Mouse (Mus musculus) intestine, embryonic 14.5 days (tissue): ENCODE measurements around the gene Tcf23. TPM values are rescaled to one million over a fixed set of nuclear protein-coding genes. Genes with fewer than 3 reads are reported as not detected.

ENCODE experiments used
- ATAC-seq: fragments of 200-750 bp; cut with Nextera tagmentation; replicated peaks from 2 replicates; pipeline ENCODE4 v1.8.0; 2017; ENCODE audit warnings: low read depth, moderate number of reproducible peaks, moderate TSS enrichment, moderate library complexity; ENCODE audit not compliant: low FRiP score, low TSS enrichment
- DNase-seq: peaks from one replicate; pipeline ENCODE4 v3.0.0-alpha.2; 2018; ENCODE audit warnings: low spot score
- H3K27ac ChIP-seq: fragments of 300-500 bp; sonication (generic); 2 replicates; pipeline ENCODE4 v1.5.1; 2014; ENCODE audit warnings: low read depth, mild to moderate bottlenecking, control low read depth
- H3K27me3 ChIP-seq: fragments of 300-500 bp; sonication (generic); replicated peaks from 2 replicates; pipeline ENCODE4 v1.6.1; 2014; ENCODE audit warnings: low read length, control low read depth; ENCODE audit not compliant: control insufficient read depth, insufficient read depth
- H3K36me3 ChIP-seq: fragments of 300-500 bp; sonication (generic); 2 replicates; pipeline ENCODE4 v1.6.1; 2014; ENCODE audit warnings: low read length, control low read depth; ENCODE audit not compliant: control insufficient read depth, insufficient read depth
- H3K4me1 ChIP-seq: fragments of 300-500 bp; sonication (generic); replicated peaks from 2 replicates; pipeline ENCODE4 v1.6.1; 2014; ENCODE audit warnings: low read length, control low read depth, mixed read lengths; ENCODE audit not compliant: control insufficient read depth, insufficient read depth
- H3K4me2 ChIP-seq: fragments of 300-500 bp; sonication (generic); 2 replicates; pipeline ENCODE4 v1.6.1; 2014; ENCODE audit warnings: low read length
- H3K4me3 ChIP-seq: fragments of 300-500 bp; sonication (generic); 2 replicates; pipeline ENCODE4 v1.5.1; 2014; ENCODE audit warnings: low read depth, low read length, control low read depth, mixed read lengths
- H3K9ac ChIP-seq: fragments of 300-500 bp; sonication (generic); 2 replicates; pipeline ENCODE4 v1.6.1; 2014; ENCODE audit warnings: mild to moderate bottlenecking, low read length
- H3K9me3 ChIP-seq: fragments of 300-500 bp; sonication (generic); 2 replicates; pipeline ENCODE4 v1.6.1; 2016; ENCODE audit warnings: low read length, control low read depth; ENCODE audit not compliant: control insufficient read depth
- WGBS: fragments of 180-500 bp; shearing (Covaris S2); extraction: QIAGEN DNeasy Blood & Tissue Kit; methylation state at CpG from one replicate; pipeline ENCODE4 v1.1.7; 2014; 5-methylcytosine and 5-hydroxymethylcytosine counted together
- polyA plus RNA-seq: library from polyadenylated mRNA; unstranded; fragments of >200 nt; fragmentation: Nextera tagmentation; extraction: Ambion mirVana; gene quantifications from 2 replicates; pipeline ENCODE4 v1.2.1, GENCODE M21; 2014

The Tcf23 gene
- polyA plus RNA-seq, 1 experiment from 2014 or later = 0.68 TPM

DNA sequence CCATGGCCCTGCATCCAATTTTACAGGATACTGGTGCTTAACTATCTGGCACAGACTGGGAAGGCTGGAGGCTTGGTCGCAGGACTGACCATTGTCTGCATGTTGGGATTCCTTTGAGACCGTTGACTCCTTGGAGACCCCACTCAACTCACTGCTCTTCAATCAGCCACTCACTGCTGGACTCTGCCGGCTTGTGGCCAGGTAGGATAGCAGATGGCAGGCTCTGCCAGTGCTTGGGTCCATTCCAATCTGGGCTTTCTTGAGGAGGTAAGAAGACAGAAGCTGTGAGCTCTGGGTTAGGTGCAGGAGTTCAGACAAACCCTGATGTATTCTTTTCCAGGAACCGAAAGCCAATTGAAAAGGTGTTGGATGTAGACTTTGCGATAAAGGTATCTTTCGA is 14.4 kb upstream of the Tcf23 start:
- Histone ChIP-seq H3K4me1 (peaks cover 23% of the 10 kb centered on the region), H3K27me3 (no peaks in the 10 kb centered on the region), H3K9ac (no peak overlapping the region), H3K36me3 (peaks cover 50% of the 10 kb centered on the region), H3K9me3 (no peaks in the 10 kb centered on the region), H3K4me3 (no peak overlapping the region), H3K4me2 (no peak overlapping the region), H3K27ac (no peak overlapping the region)
- ATAC-seq (no peak), DNase-seq (no peak)
- 93% methylated on average over 6 of the region's 6 CpGs for WGBS

DNA sequence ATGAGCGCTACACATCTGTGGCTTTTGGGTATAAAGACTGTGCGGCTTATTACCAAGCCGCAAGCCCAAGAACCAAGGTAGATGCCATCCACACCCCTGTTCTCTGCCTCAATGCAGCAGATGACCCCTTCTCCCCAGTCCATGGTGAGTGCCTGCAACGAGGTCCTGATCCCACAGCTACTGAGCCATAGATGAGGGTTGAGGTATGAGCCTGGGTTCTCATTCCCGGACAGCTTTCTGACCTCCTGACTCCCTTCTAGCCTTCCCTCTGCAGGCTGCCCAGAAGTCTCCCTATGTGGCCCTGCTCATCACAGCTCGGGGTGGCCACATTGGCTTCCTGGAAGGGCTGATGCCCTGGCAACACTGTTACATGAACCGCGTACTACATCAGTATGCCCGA is 13.9 kb upstream of the Tcf23 start:
- WGBS = 91% methylated on average over 9 of the region's 9 CpGs
- peaks cover 50% of the 10 kb centered on the region for H3K36me3 ChIP-seq
- no peak overlapping the region for H3K4me3 ChIP-seq
- no peaks in the 10 kb centered on the region for H3K9me3 ChIP-seq
- H3K4me1 ChIP-seq = peaks cover 22% of the 10 kb centered on the region
- DNase-seq (no peak), ATAC-seq (no peak)
- no peak overlapping the region for H3K9ac ChIP-seq
- H3K27ac ChIP-seq = no peak overlapping the region
- H3K4me2 ChIP-seq = no peak overlapping the region
- H3K27me3 ChIP-seq = no peaks in the 10 kb centered on the region

DNA sequence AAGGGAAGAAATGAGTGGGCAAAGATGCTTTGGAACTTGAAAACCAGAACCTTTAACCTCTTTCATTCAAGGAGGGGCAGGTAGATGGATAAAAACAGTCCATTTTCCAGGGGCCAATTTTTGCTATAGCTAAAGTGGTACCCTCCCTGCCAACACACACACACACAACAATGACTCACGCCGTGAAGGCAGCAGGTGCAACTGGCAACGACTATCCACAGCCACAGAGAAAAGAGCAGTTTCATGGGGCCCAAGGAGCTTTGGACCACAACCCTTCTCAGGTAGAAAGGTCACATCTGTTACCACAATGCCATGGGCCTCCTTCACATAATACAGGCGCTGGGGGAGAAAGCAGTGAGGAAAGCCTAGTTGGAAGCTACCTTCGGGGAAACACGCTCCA is 12.7 kb upstream of the Tcf23 start:
- 91% methylated on average over 6 of the region's 6 CpGs for WGBS
- no peak for ATAC-seq
- Histone ChIP-seq H3K4me1 (peaks cover 17% of the 10 kb centered on the region), H3K9ac (no peak overlapping the region), H3K4me3 (no peak overlapping the region), H3K4me2 (no peak overlapping the region), H3K27ac (no peak overlapping the region), H3K27me3 (no peaks in the 10 kb centered on the region), H3K36me3 (peaks cover 50% of the 10 kb centered on the region), H3K9me3 (no peaks in the 10 kb centered on the region)
- no peak for DNase-seq

DNA sequence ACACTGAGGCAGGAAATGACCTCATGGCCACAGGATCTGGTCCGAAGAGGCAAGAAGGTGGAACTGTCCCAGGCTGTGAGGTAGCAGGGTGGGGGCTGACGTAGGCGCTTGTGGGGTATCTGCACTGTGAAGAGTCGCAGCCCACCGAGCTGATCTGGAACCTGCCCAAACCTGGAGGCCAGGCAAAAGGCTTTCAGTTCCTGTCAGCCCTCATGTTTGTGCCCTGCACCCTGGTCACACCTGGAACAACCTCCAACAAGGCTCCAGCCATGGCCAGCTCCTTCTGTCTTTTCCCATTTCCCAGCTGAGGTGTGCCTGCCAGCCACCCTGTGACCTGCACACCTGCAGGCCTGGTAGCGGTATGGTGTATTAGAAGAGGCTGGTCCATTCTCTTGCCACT is 10.6 kb upstream of the Tcf23 start:
- Histone ChIP-seq H3K27me3 (no peaks in the 10 kb centered on the region), H3K9ac (no peak overlapping the region), H3K4me2 (no peak overlapping the region), H3K27ac (no peak overlapping the region), H3K4me3 (no peak overlapping the region), H3K4me1 (peaks cover 17% of the 10 kb centered on the region), H3K36me3 (peaks cover 42% of the 10 kb centered on the region), H3K9me3 (no peaks in the 10 kb centered on the region)
- 89% methylated on average over 6 of the region's 6 CpGs for WGBS
- ATAC-seq (no peak), DNase-seq (no peak)

GRCm38 (mm10) chr5:30959198-30959854 is 9.1 kb upstream of the Tcf23 start:
- Histone ChIP-seq H3K36me3 (peaks cover 29% of the 10 kb centered on the region), H3K4me1 (peaks cover 17% of the 10 kb centered on the region), H3K27me3 (no peaks in the 10 kb centered on the region), H3K9me3 (no peaks in the 10 kb centered on the region), H3K9ac (peak overlapping the region; percentile 80), H3K4me2 (peak overlapping the region; percentile 82), H3K27ac (peak overlapping the region; percentile 82), H3K4me3 (peak overlapping the region; percentile 79)
- WGBS = 26% methylated on average over 19 of the region's 19 CpGs
- no peak for DNase-seq
- ATAC-seq = no peak

DNA sequence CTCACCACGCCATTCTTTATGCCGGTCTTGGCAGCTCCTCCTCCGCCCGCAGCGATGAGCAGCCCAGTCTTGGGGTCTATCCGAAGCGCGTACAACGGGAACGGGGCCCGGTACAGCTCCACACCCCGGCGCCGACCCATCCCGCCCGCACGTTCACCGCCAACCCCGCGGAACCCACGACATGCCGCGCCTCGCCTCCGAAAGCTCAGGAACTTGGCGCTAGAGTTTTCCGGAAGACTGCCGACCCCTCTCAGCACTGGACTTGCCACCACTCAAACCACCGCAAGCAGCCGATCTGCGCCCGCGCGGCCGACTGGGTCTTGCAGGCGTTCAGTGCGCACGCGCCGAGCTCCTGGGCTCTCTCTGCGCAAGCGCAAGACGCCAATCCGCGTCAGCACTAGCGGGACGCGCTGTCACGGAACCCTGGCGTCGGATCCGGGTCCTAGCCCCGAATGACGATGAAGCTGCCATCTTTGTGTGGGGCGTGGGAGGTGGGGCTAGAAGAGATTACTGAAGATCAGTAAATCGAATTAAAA is 8.4 kb upstream of the Tcf23 start, which contains the start of gene Preb:
TSS of gene Preb (minus strand) at position 396 of the 536 bp plus-strand sequence.
- peaks cover 17% of the 10 kb centered on the region for H3K4me1 ChIP-seq
- H3K9me3 ChIP-seq = no peaks in the 10 kb centered on the region
- DNase-seq = peak; percentile 97
- H3K36me3 ChIP-seq = peaks cover 22% of the 10 kb centered on the region
- peak; percentile 92 for ATAC-seq
- H3K4me3 ChIP-seq = peak within 1 kb of the TSS; percentile 79
- H3K27ac ChIP-seq = peak within 1 kb of the TSS; percentile 82
- H3K4me2 ChIP-seq = peak within 1 kb of the TSS; percentile 82
- H3K9ac ChIP-seq = peak within 1 kb of the TSS; percentile 80
- no peaks in the 10 kb centered on the region for H3K27me3 ChIP-seq
- under 1% methylated on average over 56 of the region's 56 CpGs for WGBS

DNA sequence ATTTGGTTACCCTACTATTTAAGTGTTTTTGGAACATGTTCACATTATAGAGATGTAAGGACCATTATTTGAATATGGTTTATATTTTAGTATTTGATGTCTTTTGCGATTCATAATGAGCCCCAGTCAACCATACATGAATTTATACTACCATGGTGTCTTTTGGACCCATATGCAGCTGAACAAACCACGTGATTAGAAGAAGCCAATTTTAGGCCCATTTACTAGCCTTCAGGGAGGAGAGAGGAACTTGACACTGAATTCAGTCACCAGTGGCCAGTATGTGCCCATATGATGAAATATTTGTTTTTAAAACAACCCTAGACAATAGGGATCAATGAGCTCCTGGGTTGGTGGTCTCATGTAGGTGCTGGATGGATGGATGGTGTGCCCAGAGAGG is 7.6 kb upstream of the Tcf23 start:
- ATAC-seq = no peak
- Histone ChIP-seq H3K4me2 (peak overlapping the region; percentile 71), H3K4me1 (peaks cover 17% of the 10 kb centered on the region), H3K4me3 (peak overlapping the region; percentile 79), H3K27me3 (no peaks in the 10 kb centered on the region), H3K27ac (peak overlapping the region; percentile 82), H3K9ac (no peak overlapping the region), H3K9me3 (no peaks in the 10 kb centered on the region), H3K36me3 (peaks cover 14% of the 10 kb centered on the region)
- no peak for DNase-seq
- WGBS = 90% methylated on average over 2 of the region's 2 CpGs

DNA sequence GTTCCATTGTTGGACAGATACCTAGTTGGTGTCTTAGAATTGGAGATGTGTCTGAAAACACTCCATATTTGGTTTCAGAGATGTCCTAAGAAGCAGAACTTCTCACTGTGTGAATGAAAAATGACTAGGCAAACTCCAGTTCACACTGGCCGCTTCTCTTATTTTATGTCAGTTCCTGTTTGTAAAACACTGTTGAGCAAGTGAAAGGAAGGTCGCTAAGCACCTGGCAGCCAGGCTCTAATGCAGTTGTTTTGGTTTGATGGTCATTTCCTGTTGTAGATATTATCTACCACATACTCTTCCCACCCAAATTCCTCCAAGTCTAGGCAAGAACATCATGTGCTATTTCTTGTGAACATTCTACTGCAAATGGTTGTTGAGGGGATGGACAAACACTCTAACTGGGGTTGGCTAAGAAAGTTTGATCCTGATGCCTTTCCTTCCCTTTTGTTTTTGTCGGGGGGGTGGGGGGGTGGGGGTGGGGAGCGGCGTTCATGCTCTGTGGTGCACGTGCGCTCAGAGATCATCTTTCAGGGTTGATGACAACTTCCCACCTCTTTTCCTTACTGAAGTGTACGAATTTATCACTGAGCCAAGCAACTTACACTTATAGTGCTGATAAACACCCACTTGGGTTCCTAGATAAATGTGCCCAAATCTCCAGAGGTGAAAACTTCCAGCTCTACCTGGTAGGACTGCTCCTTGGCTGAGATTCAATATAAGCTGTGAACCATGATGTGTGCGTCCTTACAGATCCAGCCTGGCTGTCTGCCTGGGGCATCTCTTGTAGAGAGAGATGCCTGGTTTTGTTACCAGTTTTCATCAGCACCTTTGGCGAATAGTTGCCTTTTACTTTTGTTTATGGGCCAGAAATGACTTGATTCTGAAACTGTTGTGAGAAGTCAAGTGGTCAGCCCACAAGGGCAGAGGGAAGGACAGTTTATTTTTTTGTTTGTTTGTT is 6.6 kb upstream of the Tcf23 start:
- Histone ChIP-seq H3K9ac (no peak overlapping the region), H3K27me3 (no peaks in the 10 kb centered on the region), H3K4me1 (peaks cover 17% of the 10 kb centered on the region), H3K4me3 (no peak overlapping the region), H3K4me2 (no peak overlapping the region), H3K9me3 (no peaks in the 10 kb centered on the region), H3K27ac (no peak overlapping the region), H3K36me3 (peaks cover 10% of the 10 kb centered on the region)
- WGBS = 71% methylated on average over 10 of the region's 10 CpGs
- DNase-seq (no peak), ATAC-seq (no peak)
